Mouse (Mus musculus): ENCODE measurements around the gene Selenof. TPM values are rescaled to one million over a fixed set of nuclear protein-coding genes. Genes with fewer than 3 reads are reported as not detected.

The Selenof gene
- 177 TPM for polyA plus RNA-seq (2014; fragmentation: Illumina TruSeq; extraction: RNeasy Lipid Tissue Mini Kit (QIAGEN cat#74804); ENCODE audit: low read depth, low replicate concordance)

GRCm38 (mm10) chr3:144570047-144570815, at the start of gene Selenof, which contains the start of gene Hs2st1:
Selenof (plus strand) TSS chr3:144570304.
Hs2st1 (minus strand) TSS chr3:144570181.

Other genes with a start within 250 kb of the Selenof start
- gene Hs2st1, start 123 bp upstream of the Selenof start, polyA plus RNA-seq (2014; fragmentation: Illumina TruSeq; extraction: RNeasy Lipid Tissue Mini Kit (QIAGEN cat#74804); ENCODE audit: low read depth, low replicate concordance), result 6.4 TPM
- 273 TPM for gene Sh3glb1, start 150.0 kb downstream of the Selenof start, polyA plus RNA-seq (2014; fragmentation: Illumina TruSeq; extraction: RNeasy Lipid Tissue Mini Kit (QIAGEN cat#74804); ENCODE audit: low read depth, low replicate concordance)
- 1.3 TPM for gene Clca3a1, start 190.7 kb downstream of the Selenof start, polyA plus RNA-seq (2014; fragmentation: Illumina TruSeq; extraction: RNeasy Lipid Tissue Mini Kit (QIAGEN cat#74804); ENCODE audit: low read depth, low replicate concordance)
- gene Clca3a2, start 249.2 kb downstream of the Selenof start, polyA plus RNA-seq (2014; fragmentation: Illumina TruSeq; extraction: RNeasy Lipid Tissue Mini Kit (QIAGEN cat#74804); ENCODE audit: low read depth, low replicate concordance), result 0.65 TPM

All from heart, adult 10 weeks (tissue).